Mouse (Mus musculus): ENCODE measurements around the gene Zbtb45. TPM values are rescaled to one million over a fixed set of nuclear protein-coding genes. Genes with fewer than 3 reads are reported as not detected.

Gene Zbtb45
- 10 to 100 TPM; 16.4 to 22.3 TPM for polyA plus RNA-seq (2012; fragmentation: generic; extraction: Trizol)

DNA sequence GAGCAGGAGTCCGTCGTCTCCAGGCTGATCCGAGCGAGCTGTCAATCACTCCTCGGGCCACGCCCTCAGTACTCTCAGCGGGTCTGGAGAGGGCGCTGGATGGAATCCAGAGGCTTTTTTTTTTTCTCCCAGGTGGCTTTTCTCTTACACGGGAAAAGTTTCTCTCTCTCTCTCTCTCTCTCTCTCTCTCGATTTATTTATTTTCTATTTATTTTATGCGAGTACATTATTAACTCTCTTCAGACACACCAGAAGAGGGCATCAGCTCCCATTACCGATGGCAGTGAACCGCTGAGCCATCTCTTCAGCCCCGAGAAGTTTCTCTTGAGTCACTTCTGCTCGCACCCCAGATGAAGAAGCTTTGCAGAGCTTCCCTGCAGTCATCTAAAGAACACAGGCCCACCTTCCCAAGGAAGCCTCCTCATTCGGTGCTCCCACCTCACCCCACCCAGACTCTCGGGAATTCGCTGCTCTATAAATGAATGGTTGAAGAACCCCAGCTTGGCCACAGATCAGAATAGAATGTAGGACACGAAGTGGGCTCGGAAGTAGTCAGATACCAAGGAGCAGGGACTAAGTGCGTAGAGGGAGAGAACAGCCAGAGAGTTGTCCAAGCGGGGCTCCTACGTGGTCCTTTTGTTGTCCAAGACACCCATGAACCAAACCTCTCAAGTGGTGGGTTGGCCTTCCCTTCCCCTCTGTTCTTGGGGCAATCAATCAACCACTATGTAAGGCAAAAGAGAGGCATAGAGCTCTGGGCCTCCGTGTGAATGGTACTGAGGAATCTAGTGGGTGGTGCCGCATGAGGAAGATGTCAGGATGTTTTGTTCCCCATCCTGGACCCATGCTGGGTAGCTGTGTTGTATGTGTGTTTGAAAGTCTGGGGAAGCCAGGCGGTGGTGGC, at the start of gene Zbtb45:
Zbtb45 (minus strand) TSS at position 30 of the 904 bp plus-strand sequence.

DNA sequence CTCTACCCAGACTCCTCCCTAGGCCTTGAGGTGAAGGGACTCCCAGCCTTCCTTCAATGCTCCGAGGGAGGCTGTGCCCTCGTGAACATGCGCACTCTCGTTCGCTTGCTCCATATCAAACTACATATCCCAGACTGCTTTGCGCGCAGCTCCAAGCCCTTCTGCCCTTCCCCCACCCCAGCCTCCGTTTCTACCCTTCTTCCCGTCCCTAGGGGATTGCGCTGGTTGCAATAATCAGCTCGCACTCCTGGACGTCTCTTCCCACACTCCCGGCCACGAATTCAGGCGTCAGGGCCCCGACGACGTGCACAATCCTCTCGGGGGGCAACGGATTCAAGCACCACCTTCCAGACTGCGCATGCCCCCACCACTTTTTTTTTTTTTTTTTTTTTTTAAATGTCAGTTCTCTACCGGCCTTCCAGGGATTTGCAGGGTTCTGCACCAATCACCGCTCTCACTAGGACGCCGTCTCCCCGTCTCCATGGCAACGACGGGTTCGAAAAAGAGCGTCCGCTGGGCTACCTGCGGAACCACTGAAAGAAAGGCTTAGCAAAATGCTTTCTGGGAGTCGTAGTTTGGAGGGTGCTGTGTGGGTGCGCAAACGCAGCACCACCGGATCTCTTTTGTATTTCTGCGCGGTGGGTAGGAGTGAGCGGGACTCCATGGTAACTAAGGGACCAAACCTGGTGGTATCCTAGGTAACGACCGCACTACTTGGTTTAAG, 44.6 kb upstream of the Zbtb45 start, which contains the start of gene Mzf1:
Mzf1 (minus strand) TSS at position 478 of the 724 bp plus-strand sequence.

DNA sequence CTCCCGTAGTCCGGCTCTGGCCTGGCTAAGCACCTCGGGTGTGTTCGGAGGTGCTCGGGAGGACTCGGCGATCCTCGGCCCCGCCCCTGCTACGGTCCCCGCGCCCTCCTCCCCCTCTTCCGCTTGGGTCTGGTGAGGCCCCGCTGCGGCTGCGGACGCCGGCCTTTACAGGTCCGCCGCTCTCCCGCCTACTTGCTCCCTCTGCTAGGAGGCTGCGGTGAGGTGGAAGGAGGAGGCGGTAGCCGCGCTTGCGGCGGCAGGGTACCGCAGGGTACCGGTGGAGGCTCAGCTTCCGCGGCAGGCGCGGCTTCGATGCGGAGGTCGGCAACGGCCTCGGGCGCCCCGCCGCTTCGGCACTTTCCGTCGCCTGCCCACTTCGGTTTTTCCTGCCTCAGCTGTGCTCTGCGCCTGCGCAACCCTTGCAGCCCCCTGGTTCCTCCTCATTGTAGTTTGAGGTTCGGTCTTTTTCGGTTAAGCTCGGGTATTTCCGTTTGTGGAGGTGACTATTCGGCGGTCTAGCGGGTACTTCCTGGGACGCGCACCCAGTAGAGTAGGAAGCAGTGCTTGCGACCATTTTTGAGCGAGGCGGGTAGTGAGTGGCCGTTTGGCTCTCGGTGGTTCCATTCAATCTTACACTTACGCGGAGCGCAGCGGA, 28.2 kb upstream of the Zbtb45 start, which contains the start of gene Ube2m:
Ube2m (minus strand) TSS at position 375 of the 655 bp plus-strand sequence.

DNA sequence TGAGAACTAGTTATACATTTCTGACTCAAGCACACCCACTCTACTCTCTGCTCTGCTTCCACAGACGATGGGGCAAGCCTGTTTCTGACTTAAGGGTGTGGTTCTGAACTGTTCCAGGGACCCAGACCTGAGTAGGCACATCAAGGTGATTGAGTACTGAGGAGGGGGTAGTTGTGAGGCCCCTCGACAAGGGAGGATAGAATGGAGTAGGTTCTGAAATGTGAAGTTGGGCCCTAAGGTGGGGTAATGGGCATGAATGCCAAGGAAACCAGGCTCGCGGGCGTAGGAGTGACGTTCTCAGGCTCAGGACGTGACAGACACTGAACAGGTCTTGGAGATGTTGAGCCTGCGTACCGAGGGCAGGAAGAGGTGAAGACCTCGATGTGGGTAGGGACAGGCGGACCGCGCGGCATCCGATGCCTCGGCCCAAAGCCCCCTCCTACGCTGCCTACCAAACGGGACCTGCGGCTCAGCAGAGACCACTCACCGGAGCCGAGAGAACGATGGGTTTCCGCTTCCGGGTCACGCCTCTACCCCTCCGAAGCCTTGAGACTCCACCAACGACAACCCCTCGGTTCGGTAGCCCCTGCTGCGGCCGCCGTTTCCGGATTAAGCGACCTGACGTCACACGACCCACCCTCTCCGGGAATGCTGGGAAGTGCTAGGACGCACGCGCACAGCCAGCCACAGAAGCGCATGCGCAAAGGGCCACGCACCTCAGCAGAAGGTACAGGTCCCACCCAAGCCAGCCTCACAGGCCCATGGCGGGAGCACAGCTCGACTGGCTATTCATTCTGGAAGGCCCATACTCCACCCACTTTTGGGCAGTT, 24.5 kb upstream of the Zbtb45 start, which contains the start of gene Chmp2a:
Chmp2a (minus strand) TSS at position 660 of the 830 bp plus-strand sequence.

DNA sequence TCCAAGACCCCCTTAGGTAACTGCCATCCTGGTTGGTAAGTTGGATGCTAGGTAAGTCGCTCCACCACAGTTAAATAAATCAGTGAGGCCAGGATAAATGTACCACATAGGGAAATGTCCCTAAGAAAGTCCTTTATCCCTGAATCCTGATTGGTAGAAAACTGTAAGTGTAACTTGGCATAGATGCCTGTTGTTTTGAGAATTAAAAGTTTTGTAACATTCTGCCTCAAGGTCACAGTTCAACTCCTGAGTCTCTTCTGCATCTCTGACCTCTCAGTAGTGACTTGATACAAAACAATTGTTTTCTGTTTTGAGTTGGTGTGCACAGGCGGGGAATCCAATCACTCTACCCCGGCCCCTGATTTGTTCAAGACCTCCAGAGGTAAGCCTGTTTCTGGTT, 11.0 kb downstream of the Zbtb45 start, which contains the start of gene Trim28:
Trim28 (plus strand) TSS at position 264 of the 400 bp plus-strand sequence.

DNA sequence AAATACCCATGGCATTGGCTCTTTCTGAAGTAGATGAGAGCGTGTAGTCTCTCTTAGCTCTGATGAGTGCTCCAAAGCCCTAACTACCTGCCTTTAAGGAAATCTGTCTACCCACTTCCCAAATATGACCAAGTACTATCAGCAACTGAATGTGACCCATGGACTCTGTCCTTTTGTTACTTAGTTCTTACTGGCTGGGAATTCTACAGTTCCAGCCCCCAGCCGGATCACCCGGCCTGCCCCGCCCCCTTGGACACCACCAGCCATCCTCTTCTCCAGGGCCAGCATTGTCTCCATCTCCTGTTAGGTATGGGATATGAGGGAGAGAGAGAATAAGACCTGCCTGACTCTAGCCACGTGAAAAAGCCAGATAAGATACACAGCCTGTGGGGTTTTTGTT, 11.8 kb downstream of the Zbtb45 start, which contains the start of gene Slc27a5:
Slc27a5 (minus strand) TSS at position 140 of the 400 bp plus-strand sequence.

DNA sequence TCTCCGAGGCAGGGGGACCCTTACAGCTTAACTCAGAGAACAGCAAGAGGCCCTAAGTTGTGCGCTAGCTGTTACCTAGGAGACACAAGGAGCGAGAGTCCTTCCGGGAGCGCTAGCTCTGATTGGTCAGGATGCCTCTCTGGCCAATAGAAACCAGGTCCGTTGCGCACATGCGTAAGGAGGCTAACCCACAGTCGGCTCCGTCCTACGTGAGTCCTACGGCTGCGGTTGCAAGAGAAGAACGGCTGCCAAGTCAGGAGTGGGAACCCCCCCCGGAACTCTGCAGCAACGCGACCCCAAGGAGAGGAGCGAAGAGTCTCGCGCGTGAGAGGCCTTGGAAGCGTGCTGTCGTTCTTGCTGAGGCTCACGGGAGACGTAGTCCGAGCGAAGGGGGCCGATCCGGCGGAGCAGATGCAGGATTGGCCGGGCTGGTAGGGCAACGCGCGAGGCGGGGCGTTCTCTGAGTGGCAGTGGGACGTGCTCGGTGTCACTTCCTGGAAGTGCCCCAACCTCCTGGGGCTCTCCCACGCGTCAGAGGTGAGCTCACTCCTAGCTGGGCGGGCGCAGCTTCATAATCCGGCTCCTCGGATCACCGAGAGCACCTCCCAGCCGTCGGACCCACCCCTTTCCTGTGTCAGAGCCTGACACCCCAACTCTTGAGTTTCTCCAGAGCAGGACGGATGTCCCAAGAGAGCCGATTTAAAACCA, 32.0 kb downstream of the Zbtb45 start, which contains the start of gene Zfp446:
Zfp446 (plus strand) TSS at position 167 of the 708 bp plus-strand sequence.

DNA sequence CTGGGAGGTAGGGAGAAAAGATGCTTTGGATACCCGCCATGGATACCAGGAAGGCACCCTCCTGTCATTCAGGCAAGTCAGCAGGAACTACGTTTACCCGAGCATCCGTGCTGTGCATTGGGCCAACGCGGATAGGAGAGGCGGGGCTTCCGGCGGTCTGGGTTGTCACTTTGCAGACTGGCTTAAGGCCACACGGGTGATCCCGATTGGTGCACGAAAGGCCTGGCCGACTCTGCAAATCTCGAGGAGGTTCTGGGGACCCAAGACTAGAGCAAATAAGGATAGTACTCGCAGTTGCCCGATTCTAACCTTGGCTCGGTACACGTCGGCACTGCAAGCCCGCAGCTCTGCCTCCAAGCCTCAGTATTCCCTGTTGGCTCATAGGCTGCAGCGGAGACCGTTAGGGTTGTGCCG, 44.1 kb downstream of the Zbtb45 start, which contains the start of gene Zfp324:
Zfp324 (plus strand) TSS at position 161 of the 414 bp plus-strand sequence.

Other genes starting within 250 kb of the Zbtb45 start
- gene Zscan18, start 206.4 kb downstream of the Zbtb45 start, polyA plus RNA-seq (2012; fragmentation: generic; extraction: Trizol) = under 1 TPM in 1 of 2 experiments, not detected in 1; 0.09 TPM
- gene Zfp329, start 191.2 kb downstream of the Zbtb45 start, polyA plus RNA-seq (2012; fragmentation: generic; extraction: Trizol) = 1 to 10 TPM in 1 of 2 experiments, under 1 TPM in 1; 0.09 to 1.7 TPM
- 1 to 10 TPM in 1 of 2 experiments, under 1 TPM in 1; 0.46 to 6.5 TPM for gene Zfp110, start 175.3 kb downstream of the Zbtb45 start, polyA plus RNA-seq (2012; fragmentation: generic; extraction: Trizol)
- 1 to 10 TPM in 1 of 2 experiments, under 1 TPM in 1; 0.20 to 2.1 TPM for gene Zfp128, start 128.9 kb downstream of the Zbtb45 start, polyA plus RNA-seq (2012; fragmentation: generic; extraction: Trizol)
- 1 to 10 TPM; 1.5 to 5.6 TPM for gene Zscan22, start 112.2 kb downstream of the Zbtb45 start, polyA plus RNA-seq (2012; fragmentation: generic; extraction: Trizol)
- 1,000 to 10,000 TPM; 2,873 to 4,278 TPM for gene Rps5, start 87.7 kb downstream of the Zbtb45 start, polyA plus RNA-seq (2012; fragmentation: generic; extraction: Trizol)
- 1 to 10 TPM in 1 of 2 experiments, under 1 TPM in 1; 0.30 to 1.0 TPM for gene Rnf225, start 82.6 kb downstream of the Zbtb45 start, polyA plus RNA-seq (2012; fragmentation: generic; extraction: Trizol)
- 1 to 10 TPM; 3.1 to 9.2 TPM for gene Zfp324, start 44.2 kb downstream of the Zbtb45 start, polyA plus RNA-seq (2012; fragmentation: generic; extraction: Trizol)
- gene Zfp446, start 32.2 kb downstream of the Zbtb45 start, polyA plus RNA-seq (2012; fragmentation: generic; extraction: Trizol) = 1 to 10 TPM; 1.5 to 3.0 TPM
- gene Slc27a5, start 11.8 kb downstream of the Zbtb45 start, polyA plus RNA-seq (2012; fragmentation: generic; extraction: Trizol) = under 1 TPM in 1 of 2 experiments, not detected in 1; 0.04 TPM
- 100 to 1,000 TPM; 465 to 613 TPM for gene Trim28, start 10.9 kb downstream of the Zbtb45 start, polyA plus RNA-seq (2012; fragmentation: generic; extraction: Trizol)
- gene Chmp2a, start 24.8 kb upstream of the Zbtb45 start, polyA plus RNA-seq (2012; fragmentation: generic; extraction: Trizol) = 100 to 1,000 TPM; 141 to 255 TPM
- gene Ube2m, start 28.2 kb upstream of the Zbtb45 start, polyA plus RNA-seq (2012; fragmentation: generic; extraction: Trizol) = 100 to 1,000 TPM; 117 to 284 TPM
- 1 to 10 TPM in 1 of 2 experiments, under 1 TPM in 1; 0.67 to 4.8 TPM for gene Mzf1, start 44.7 kb upstream of the Zbtb45 start, polyA plus RNA-seq (2012; fragmentation: generic; extraction: Trizol)
- not detected for gene Vmn1r85, start 85.1 kb upstream of the Zbtb45 start, polyA plus RNA-seq (2012; fragmentation: generic; extraction: Trizol)
- not detected for gene Vmn1r86, start 109.9 kb upstream of the Zbtb45 start, polyA plus RNA-seq (2012; fragmentation: generic; extraction: Trizol)
- gene Vmn1r87, start 130.1 kb upstream of the Zbtb45 start, polyA plus RNA-seq (2012; fragmentation: generic; extraction: Trizol) = not detected
- under 1 TPM in 1 of 2 experiments, not detected in 1; 0.02 TPM for gene Vmn1r88, start 149.5 kb upstream of the Zbtb45 start, polyA plus RNA-seq (2012; fragmentation: generic; extraction: Trizol)
- not detected for gene Vmn1r89, start 203.0 kb upstream of the Zbtb45 start, polyA plus RNA-seq (2012; fragmentation: generic; extraction: Trizol)